Mouse (Mus musculus) c-Kit-positive CD71-negative TER-119-negative erythroid progenitor cells, embryonic 14.5 days (primary cell): Measurements from ENCODE around the gene Cdk5.

Experiments
- DNase-seq: peaks from one replicate; pipeline ENCODE4 v3.0.0-alpha.2; 2013; ENCODE audit warnings: low read depth

The Cdk5 gene

DNA sequence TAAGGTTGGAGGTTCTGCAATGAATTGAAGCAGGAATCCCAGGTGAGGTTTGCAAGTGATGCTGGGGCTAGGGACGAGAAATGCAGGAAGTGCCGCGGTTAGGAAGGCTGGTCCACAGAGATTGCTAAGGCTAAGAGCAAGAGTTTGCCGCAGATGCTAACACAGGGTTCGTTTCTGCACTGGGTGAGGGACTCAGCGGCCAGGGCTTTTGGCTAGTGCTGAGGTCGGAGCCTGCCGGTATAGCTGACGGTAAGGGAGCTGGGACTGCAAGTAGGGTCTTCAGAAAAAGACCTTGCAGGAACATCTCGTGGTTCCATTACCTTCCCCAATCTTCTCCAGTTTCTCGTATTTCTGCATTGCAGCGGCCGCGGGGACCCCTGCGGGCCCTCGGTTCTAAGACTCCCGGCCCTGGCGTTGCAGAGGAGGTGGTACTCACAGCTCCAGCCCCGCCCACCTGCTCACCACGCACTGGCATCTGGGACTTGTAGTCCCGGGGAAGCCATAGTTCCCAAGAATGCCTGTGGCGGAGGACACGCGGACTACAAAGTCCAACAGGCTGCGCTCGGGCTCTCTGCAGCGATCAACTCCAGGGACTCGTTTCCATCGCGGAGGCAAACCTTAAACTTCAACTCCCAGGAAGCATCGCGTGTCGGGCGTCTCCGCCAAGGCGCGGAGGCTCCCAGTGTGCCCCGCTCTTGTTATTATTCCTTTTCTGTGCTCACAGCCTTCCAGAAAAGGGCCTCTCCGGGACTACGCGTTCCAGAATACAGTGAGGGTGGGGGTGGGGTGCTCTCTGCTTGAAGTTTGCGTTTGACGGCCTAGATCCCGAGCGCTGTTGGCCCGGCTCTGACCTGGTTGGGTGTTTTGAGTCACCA is at the start of gene Cdk5, which contains the start of gene Slc4a2:
Gene Cdk5 (minus strand): TSS at position 402 of the 875 bp plus-strand sequence.
Gene Slc4a2 (plus strand): TSS at position 709 of the 875 bp plus-strand sequence.
- DNase-seq, result peak; percentile 96

DNA sequence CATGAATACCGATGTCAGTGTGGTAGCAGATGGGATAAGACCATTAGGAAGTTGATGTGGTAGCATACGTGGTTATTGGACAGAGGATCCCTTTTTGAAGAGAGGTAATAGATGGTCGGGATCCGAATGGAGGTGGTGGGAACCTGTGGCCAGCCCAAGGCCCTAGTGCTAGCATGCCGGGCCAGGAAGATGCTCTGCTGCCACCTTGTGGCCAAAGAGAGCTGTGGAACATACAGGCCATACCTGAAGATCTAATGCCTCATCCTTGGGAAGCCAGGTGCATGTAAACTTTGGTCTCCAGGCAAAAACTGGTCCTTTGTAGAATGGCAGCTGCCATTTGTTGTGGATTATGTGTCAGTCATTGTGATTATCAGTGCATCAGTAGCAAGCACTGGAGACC is 47.3 kb upstream of the Cdk5 start:
- DNase-seq, result peak; percentile 70

DNA sequence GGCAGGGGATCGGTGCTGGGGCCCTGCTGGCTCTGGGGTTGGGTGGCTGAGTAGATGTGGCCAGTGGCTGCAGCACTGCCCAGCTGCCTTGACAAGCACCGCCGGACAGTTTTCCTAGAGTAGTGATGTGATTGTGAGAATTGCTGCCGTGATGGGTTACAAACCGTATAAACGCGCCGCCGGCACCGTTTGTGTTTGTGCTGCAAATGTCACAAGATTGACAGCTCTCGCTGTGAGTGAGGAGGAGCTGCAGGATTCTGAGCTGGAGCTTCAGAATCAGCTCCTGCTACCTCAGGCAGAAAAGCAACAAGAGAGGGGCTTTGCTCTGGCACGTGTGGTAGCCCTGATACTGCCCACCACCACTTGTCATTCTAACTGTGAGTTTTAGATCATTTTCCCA is 43.4 kb upstream of the Cdk5 start:
- no peak for DNase-seq

DNA sequence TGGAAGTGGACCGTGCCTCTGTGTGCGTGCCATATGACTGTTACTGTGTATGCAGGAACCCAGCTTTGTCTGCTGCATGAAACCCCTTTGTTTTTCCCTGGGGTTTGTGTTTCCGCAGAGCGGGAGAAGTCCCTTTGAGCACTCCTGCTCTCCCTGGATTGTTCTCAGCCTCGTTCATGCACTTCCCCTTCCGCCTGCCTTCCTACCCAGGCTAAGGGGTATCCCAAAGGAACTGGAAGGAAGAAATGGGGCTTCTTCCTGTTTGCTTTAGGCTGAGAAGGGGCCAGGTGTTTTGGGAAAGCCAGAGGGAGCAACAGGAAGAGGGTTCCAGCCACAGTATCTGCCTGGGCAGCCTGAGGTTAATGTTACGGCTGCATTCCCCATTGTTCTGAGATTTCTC is 32.3 kb upstream of the Cdk5 start:
- no peak for DNase-seq

DNA sequence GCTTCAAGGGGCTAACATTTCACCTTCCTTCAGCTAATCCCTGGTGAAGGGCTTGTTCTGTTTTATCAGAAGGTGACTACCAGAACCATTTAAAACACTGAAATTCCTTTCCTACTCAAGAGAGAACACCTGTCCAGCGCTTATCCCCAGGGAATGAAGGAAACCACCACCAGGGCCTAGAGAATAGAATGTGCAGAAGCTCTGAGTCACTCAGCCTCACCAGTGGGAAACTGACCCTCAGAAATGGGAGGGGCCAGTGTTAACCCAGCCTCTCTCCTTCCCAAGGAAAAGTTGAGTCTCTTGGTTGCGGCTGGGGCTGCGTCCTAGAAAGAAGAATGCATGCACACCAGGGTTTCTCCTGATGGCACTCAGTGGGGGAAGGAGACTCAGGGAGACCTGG is 31.7 kb upstream of the Cdk5 start:
- DNase-seq, result no peak

GRCm38 (mm10) chr5:24453985-24454303 is 30.6 kb upstream of the Cdk5 start:
- DNase-seq, result no peak

- DNase-seq, result no peak
Observed at GRCm38 (mm10) chr5:24453283-24453984, 30.1 kb upstream of the Cdk5 start.

DNA sequence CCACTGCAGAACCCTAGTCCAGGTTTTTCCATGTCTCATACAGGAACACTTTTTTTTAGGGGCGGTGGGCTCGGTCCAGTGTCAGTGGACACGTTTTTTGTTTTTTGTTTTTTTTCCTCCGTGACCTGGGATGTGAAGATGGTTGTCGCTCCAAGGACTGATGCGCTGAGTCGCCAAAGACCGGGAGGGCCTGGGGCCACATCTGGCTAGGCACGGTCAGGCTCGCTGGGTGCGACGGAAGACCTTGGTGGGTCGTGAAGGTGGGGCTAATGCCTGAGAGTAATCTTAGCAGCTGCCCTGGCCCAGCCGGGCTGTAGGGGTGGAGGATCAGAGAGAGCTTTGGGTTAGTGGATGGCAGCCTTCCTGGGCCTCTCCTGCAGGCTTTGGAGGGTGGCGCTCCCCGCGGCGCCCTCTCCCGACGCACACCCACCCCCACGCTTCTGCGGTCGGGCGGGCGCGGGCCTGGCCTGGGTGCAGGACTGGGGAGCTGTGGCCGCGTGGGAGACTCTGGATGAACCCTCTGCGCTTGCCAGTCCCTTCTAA is 29.4 kb upstream of the Cdk5 start:
- DNase-seq, result no peak

DNA sequence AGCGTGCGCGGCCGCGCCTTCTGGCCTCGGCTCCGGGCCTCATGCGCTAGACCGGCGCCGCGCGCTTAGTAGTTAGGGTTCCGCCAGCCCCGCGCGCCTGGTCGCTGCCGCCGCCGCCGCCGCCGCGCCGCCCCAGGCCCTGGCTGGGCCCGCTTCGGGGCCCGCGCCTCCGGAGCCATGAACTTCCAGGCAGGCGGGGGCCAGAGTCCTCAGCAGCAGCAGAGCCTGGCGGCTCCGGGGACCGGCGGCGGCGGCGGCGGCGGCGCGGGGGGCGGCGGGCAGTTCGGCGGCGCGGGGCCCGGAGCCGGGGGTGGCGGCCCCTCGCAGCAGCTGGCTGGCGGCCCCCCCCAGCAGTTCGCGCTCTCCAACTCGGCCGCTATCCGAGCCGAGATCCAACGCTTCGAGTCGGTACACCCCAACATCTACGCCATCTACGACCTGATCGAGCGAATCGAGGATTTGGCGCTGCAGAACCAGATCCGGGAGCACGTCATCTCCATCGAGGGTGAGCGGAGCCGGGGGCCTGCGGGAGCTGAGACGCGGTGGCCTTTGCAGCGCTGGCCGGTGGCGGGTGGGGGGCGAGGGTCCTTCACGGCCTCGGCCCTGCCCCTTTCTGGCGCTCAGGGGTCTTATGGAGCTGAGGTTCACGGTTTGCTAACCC is 28.8 kb upstream of the Cdk5 start, which contains the start of gene Agap3:
Gene Agap3 (plus strand): TSS at position 148 of the 661 bp plus-strand sequence.
- DNase-seq, result no peak

DNA sequence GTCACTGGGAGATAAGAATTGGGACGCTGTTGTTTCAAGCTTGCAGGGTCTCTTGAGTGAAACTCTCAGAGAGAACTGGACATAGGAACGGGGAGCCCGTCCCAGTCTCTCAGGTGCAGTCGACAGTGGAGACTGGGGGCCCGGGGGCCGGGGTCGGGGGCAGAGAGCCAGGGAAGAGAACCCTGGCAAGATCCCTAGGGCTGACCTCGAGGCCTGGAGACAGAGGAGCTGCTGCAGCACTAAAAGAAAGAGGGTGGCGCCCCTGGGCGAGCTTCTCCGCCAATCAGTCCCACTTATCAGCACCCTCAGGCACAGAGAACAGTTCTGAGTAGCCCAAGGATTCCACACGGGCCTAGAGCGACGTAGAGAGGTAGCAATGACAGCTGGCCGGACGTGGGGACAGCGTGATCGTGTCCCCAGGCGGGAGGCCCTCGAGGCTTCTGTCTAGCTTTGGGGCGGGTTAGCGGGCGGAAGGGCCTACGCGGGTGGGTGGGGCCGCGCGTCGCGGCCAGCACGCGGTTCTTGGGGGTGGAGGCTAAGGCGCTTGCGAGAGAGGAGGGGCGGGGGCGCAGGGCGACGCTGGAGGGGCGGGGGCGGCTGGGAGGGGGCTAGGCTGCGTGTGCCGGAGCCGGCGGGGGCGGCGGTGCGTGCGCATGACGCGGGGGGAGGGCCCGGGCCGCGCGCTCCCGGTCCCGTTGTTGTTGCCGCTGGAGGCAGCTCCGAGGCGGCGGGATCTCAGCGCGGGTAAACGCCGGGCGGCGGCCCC is 28.1 kb upstream of the Cdk5 start:
- peak; percentile 70 for DNase-seq

DNA sequence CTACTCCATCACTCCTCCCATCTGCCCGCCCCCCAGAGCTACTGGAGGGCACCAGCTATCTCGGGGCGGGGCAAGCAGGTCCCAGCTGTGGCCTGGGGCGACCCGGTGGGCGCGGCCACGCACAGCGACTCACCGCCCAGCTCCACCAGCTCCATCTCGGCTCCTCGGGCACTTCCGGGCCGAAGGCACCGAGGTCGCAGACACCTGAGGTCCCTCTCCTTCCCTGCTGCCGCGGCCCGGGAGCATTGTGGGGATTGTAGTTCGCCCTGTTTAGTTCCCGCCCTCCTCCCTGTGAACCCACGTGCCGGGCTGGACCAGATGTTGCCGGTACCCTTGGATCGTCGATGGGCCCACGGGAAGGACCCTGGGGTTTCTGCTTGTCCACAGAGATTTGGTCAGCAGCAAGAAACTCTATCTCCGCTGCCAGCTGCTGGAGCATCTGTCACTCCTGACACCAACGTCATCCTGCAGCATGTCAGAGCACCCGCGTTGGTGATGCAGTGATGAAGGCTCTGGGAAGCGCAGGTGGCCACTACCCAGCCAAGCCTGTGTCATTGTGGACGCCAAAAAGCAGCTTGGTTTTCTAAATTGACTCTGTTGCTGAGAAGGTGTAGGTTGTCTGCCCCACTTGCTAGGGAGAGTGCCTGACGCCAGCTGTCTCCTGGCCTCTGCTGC is 24.4 kb upstream of the Cdk5 start, which contains the start of gene Tmub1:
Gene Tmub1 (minus strand): TSS at position 231 of the 675 bp plus-strand sequence.
- DNase-seq, result peak; percentile 61

- DNase-seq, result no peak
Observed at GRCm38 (mm10) chr5:24446630-24447029, 23.3 kb upstream of the Cdk5 start.

GRCm38 (mm10) chr5:24445428-24446080 is 22.2 kb upstream of the Cdk5 start:
- no peak for DNase-seq

DNA sequence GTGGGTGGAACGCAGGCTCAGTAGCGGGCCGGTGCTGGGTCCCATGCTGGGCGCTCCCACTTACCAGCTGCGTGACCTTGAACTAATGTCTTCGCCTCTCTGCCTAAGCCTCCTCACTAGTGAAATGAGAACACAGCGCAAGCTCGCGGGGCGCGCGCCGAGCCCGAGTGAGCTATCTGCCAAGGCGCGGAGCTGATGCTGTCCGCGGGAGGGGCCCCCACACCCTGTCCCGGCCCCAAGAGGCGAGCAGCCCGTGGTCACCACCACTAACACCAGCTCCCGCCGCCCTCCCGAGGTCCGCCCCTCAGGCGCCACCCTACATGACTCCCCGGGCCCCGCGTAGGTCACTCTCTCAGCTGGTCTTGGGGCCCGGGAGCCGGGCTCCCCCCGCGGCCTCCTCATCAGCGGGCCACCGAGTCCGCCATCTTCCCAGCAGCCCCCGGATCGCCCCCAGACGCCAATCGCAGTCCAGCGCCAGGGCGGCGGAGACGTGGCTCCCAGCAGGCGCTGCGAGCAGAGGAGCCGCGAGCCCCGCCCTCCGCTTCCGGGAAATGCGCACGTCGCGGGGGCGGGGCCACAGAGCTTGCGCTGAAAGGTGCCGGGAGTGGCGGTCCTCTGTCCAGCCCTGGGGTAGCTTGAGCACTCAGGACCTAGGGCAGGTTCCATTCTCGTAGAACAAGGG is 21.6 kb upstream of the Cdk5 start, which contains the start of gene Fastk:
Gene Fastk (minus strand): TSS at position 542 of the 682 bp plus-strand sequence.
- peak; percentile 90 for DNase-seq

- DNase-seq, result no peak
Observed at GRCm38 (mm10) chr5:24443927-24444326, 20.6 kb upstream of the Cdk5 start.

- no peak for DNase-seq
Observed at GRCm38 (mm10) chr5:24443204-24443603, 19.9 kb upstream of the Cdk5 start.

GRCm38 (mm10) chr5:24442029-24442428 is 18.7 kb upstream of the Cdk5 start:
- DNase-seq, result no peak

DNA sequence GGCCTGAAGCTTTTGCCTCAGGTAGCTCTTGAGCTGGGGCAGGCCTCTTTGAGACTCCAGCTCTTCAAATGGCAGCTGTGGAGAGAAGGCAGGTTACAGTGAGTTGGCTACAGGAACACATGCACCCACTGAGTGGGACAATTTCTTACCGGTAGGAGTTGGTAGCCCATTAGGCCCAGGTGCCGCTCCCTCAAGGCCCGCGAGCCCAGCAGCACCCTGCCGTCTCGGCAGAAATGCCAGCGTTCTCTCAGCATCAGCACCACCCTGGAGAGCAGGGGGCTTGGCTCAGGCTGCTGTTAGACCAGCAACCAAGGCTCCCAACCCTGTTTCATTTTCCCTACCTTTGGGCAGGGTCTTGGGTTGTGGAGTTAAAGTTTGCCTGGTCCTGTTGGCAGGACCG is 17.9 kb upstream of the Cdk5 start:
- DNase-seq, result no peak

GRCm38 (mm10) chr5:24433993-24434392 is 10.7 kb upstream of the Cdk5 start:
- no peak for DNase-seq

DNA sequence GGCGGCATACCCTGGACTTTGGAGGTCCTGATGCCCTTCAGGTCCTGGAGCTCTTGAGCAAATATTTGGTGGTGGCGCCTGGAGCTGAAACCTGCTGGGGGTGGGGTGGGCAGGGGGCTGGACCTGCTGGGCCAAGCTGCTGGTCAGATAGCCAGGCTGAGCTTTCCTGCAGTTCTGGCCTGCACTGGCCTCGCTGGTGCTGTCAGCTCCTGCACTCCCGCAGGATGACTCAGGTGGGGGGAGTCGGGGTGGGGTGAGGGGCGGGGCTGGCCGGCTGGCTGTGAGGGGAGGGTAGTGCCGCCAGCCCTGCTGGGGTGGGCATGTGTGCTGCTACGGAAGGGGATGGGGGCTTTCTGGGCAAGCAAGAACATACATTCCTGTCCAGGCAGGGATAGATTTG is 5.3 kb upstream of the Cdk5 start:
- DNase-seq, result no peak
